Mouse (Mus musculus) midbrain, postnatal 0 days (tissue): ENCODE measurements around the gene Cers3. TPM values are rescaled to one million over a fixed set of nuclear protein-coding genes. Genes with fewer than 3 reads are reported as not detected.

Source experiments
- ATAC-seq: fragments of 200-750 bp; cut with Nextera tagmentation; 2 replicates; pipeline ENCODE4 v1.8.0; 2017; ENCODE audit warnings: moderate number of reproducible peaks, mild to moderate bottlenecking, moderate TSS enrichment, moderate library complexity; ENCODE audit not compliant: low FRiP score
- DNase-seq: peaks from one replicate; pipeline ENCODE4 v3.0.0-alpha.2; 2015; ENCODE audit warnings: low spot score
- H3K27ac ChIP-seq: fragments of 300-500 bp; sonication (generic); 2 replicates; pipeline ENCODE4 v1.5.1; 2014; ENCODE audit warnings: low read depth, mild to moderate bottlenecking, low read length, mixed read lengths
- H3K27me3 ChIP-seq: fragments of 300-500 bp; sonication (generic); 2 replicates; pipeline ENCODE4 v1.6.1; 2014; ENCODE audit warnings: low read length, control low read depth, mixed read lengths; ENCODE audit not compliant: insufficient read depth
- H3K36me3 ChIP-seq: fragments of 300-500 bp; sonication (generic); 2 replicates; pipeline ENCODE4 v1.6.1; 2014; ENCODE audit warnings: low read length, control low read depth, mixed read lengths; ENCODE audit not compliant: insufficient read depth
- H3K4me1 ChIP-seq: fragments of 300-500 bp; sonication (generic); 2 replicates; pipeline ENCODE4 v1.6.1; 2014; ENCODE audit warnings: mild to moderate bottlenecking, control low read depth, antibody characterized with exemption, low read length, mixed read lengths; ENCODE audit not compliant: insufficient read depth
- H3K4me2 ChIP-seq: fragments of 300-500 bp; sonication (generic); 2 replicates; pipeline ENCODE4 v1.6.1; 2014; ENCODE audit warnings: low read depth, mild to moderate bottlenecking, low read length, mixed read lengths; ENCODE audit not compliant: poor library complexity, severe bottlenecking
- H3K4me3 ChIP-seq: fragments of 300-500 bp; sonication (generic); 2 replicates; pipeline ENCODE4 v1.5.1; 2014; ENCODE audit warnings: low read depth, mild to moderate bottlenecking, low read length, moderate library complexity
- H3K9ac ChIP-seq: fragments of 300-500 bp; sonication (generic); replicated peaks from 2 replicates; pipeline ENCODE4 v1.6.1; 2014; ENCODE audit warnings: mild to moderate bottlenecking, low read length, moderate library complexity, mixed read lengths; ENCODE audit not compliant: poor library complexity, severe bottlenecking
- H3K9me3 ChIP-seq: fragments of 300-500 bp; sonication (generic); 2 replicates; pipeline ENCODE4 v1.6.1; 2016; ENCODE audit warnings: low read length, control low read depth
- CTCF ChIP-seq: IDR thresholded peaks from 2 replicates; pipeline ENCODE4 v1.5.1; 2016; ENCODE audit warnings: antibody characterized with exemption, mild to moderate bottlenecking
- WGBS: fragments of 180-500 bp; shearing (Covaris S2); extraction: QIAGEN DNeasy Blood & Tissue Kit; methylation state at CpG from one replicate; pipeline ENCODE4 v1.1.7; 2014; 5-methylcytosine and 5-hydroxymethylcytosine counted together
- polyA plus RNA-seq: library from polyadenylated mRNA; unstranded; fragments of >200 nt; fragmentation: Nextera tagmentation; extraction: Ambion mirVana; gene quantifications from 2 replicates; pipeline ENCODE4 v1.2.1, GENCODE M21; 2015
- total RNA-seq: library from RNA; depleted of rRNA; stranded (reverse); fragments of >200 nt; gene quantifications from 2 replicates; pipeline ENCODE4 v1.2.3, GENCODE M21; 2014

Gene Cers3
- total and polyA plus RNA-seq, 2 experiments from 2014 or later = 0.70 to 1.3 TPM

GRCm38 (mm10) chr7:66796909-66797308, 53.6 kb downstream of the Cers3 start:
- 71% methylated on average over 1 of the region's 1 CpGs for WGBS
- no peak for DNase-seq
- no peak for TF ChIP-seq CTCF

DNA sequence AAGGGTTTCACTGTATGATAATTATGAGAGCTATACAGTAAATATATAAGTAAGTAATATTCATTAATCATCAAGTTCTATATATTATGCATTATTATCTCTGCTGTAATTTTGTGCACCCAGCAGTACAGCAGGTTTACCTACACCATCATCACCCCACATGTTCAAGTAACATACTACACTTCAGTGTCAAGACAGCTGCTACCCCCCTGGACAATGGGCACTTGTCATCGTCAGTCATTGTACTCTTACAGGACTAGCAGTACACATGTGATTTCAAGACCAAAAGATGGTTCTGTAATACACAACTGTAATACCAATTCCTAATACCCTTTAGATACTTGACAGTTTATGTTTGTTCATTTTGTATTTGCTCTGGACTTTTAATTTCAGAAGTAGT, 54.0 kb downstream of the Cers3 start:
- Histone ChIP-seq H3K9ac (no peak overlapping the region), H3K27me3 (no peaks in the 10 kb centered on the region), H3K4me3 (no peak overlapping the region), H3K36me3 (no peaks in the 10 kb centered on the region), H3K4me1 (no peaks in the 10 kb centered on the region), H3K9me3 (no peaks in the 10 kb centered on the region), H3K4me2 (no peak overlapping the region), H3K27ac (no peak overlapping the region)
- DNase-seq (no peak), ATAC-seq (no peak)
- WGBS = 90% methylated on average over 1 of the region's 1 CpGs
- TF ChIP-seq CTCF = no peak

More at GRCm38 (mm10) chr7:66796909-66797308, 53.6 kb downstream of the Cers3 start:
- H3K4me3 ChIP-seq = no peak overlapping the region
- H3K9me3 ChIP-seq = no peaks in the 10 kb centered on the region
- H3K27ac ChIP-seq = no peak overlapping the region
- no peak for ATAC-seq
- H3K4me2 ChIP-seq = no peak overlapping the region
- H3K4me1 ChIP-seq = no peaks in the 10 kb centered on the region
- H3K27me3 ChIP-seq = no peaks in the 10 kb centered on the region
- H3K9ac ChIP-seq = no peak overlapping the region
- H3K36me3 ChIP-seq = no peaks in the 10 kb centered on the region

- TF ChIP-seq CTCF = no peak
- 28% methylated on average over 5 of the region's 5 CpGs for WGBS
- no peaks in the 10 kb centered on the region for H3K9me3 ChIP-seq
- no peak for ATAC-seq
- no peaks in the 10 kb centered on the region for H3K4me1 ChIP-seq
- H3K36me3 ChIP-seq = no peaks in the 10 kb centered on the region
- H3K4me3 ChIP-seq = no peak overlapping the region
- no peak for DNase-seq
- no peak overlapping the region for H3K27ac ChIP-seq
- no peak overlapping the region for H3K4me2 ChIP-seq
- no peaks in the 10 kb centered on the region for H3K27me3 ChIP-seq
- H3K9ac ChIP-seq = no peak overlapping the region
Observed at GRCm38 (mm10) chr7:66798826-66799225, 55.5 kb downstream of the Cers3 start.

GRCm38 (mm10) chr7:66800784-66801183, 57.5 kb downstream of the Cers3 start:
- H3K4me2 ChIP-seq = no peak overlapping the region
- 71% methylated on average over 5 of the region's 5 CpGs for WGBS

GRCm38 (mm10) chr7:66801785-66802184, 58.5 kb downstream of the Cers3 start:
- H3K27ac ChIP-seq = no peak overlapping the region
- H3K9me3 ChIP-seq = no peaks in the 10 kb centered on the region
- H3K4me1 ChIP-seq = no peaks in the 10 kb centered on the region
- no peak overlapping the region for H3K9ac ChIP-seq
- DNase-seq (peak; percentile 30), ATAC-seq (0 out of 2 replicates have a peak, but pooled peaks have one; percentile 38)
- H3K27me3 ChIP-seq = no peaks in the 10 kb centered on the region
- no peak overlapping the region for H3K4me3 ChIP-seq
- H3K36me3 ChIP-seq = no peaks in the 10 kb centered on the region
- no peak for TF ChIP-seq CTCF
- no peak overlapping the region for H3K4me2 ChIP-seq

More at GRCm38 (mm10) chr7:66800784-66801183, 57.5 kb downstream of the Cers3 start:
- Histone ChIP-seq H3K27me3 (no peaks in the 10 kb centered on the region), H3K36me3 (no peaks in the 10 kb centered on the region), H3K27ac (no peak overlapping the region), H3K9me3 (no peaks in the 10 kb centered on the region), H3K9ac (no peak overlapping the region), H3K4me1 (no peaks in the 10 kb centered on the region), H3K4me3 (no peak overlapping the region)
- DNase-seq (no peak), ATAC-seq (no peak)
- TF ChIP-seq CTCF = no peak

- DNase-seq (no peak), ATAC-seq (no peak)
- no peak for TF ChIP-seq CTCF
- Histone ChIP-seq H3K4me3 (no peak overlapping the region), H3K27me3 (no peaks in the 10 kb centered on the region), H3K9ac (no peak overlapping the region), H3K36me3 (no peaks in the 10 kb centered on the region), H3K4me2 (no peak overlapping the region), H3K9me3 (no peaks in the 10 kb centered on the region), H3K27ac (no peak overlapping the region), H3K4me1 (no peaks in the 10 kb centered on the region)
- WGBS = 50% methylated on average over 5 of the region's 5 CpGs
Observed at GRCm38 (mm10) chr7:66803798-66804197, 60.5 kb downstream of the Cers3 start.
